Mouse (Mus musculus) left cerebral cortex, postnatal 25 days (tissue): ENCODE data around the gene Zbtb1. TPM values are rescaled to one million over a fixed set of nuclear protein-coding genes. Genes with fewer than 3 reads are reported as not detected.

ENCODE experiments used
- DNase-seq, 2 experiments: peaks; one replicate each; pipeline ENCODE4 v3.0.0; 2022; ENCODE audit warnings: low spot score in 2 of 2, mixed read lengths in 1 of 2
- intact Hi-C: fragments of 180-260 bp; cut with DNase I; formaldehyde crosslinking; loops from one replicate; pipeline ENCODE4 v1.15.1; 2025
- total RNA-seq, 2 experiments: library from RNA; stranded (reverse); gene quantifications; 2 replicates each; pipeline ENCODE4 v1.2.3; 2021

Gene Zbtb1
- total RNA-seq = 1 to 10 TPM; 5.3 to 5.4 TPM

DNA sequence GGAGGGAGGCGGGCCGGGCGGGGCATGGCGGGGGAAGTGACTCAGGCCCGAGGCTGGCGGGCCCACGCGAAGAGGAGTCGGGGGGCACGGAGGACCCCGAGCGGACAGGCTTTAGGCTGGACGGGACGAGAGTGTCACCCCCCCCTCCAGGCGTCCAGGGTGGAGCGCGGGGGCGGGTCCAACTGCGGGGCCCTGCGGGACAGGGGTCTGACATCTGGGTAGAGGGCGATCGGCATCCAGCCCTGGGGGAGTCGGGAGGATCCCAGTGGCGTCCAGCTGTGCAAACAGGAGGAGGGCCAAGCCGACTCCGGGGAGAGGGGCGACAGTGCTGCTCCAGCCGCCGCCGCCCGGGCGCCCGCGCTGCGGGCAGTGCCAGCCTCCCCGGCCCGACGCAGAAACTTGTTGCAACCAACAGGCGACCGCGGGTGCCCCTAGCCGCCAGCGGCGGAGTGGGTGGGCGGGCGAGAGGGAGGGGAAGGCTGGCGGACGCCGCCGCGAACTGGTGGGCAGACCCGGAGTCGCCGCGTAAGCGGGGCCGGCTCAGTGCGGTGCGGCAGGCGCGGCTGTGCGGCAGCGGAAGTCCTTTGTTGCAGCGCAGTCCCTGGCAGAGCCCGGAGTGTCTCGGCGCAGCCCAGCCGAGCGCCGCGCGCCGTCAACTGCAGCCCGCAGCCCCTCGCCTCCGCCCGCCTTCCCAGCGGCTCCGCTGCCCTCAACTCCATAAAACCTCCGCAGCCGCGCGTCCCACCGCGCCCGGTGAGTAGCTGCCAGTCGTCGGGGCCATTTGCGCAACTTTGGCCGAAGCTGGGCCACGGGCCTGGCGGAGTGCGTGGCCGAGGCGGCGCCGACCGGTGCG is at the start of gene Zbtb1:
Zbtb1 (plus strand) TSS at position 289 of the 853 bp plus-strand sequence.
- intact Hi-C loops = loop anchor here (1.0 to 5.0 kb wide), 4 partner anchors 34 to 225 kb away; partner anchors contain the start of gene Hspa2
- DNase-seq = peak; percentile 84 to 85

DNA sequence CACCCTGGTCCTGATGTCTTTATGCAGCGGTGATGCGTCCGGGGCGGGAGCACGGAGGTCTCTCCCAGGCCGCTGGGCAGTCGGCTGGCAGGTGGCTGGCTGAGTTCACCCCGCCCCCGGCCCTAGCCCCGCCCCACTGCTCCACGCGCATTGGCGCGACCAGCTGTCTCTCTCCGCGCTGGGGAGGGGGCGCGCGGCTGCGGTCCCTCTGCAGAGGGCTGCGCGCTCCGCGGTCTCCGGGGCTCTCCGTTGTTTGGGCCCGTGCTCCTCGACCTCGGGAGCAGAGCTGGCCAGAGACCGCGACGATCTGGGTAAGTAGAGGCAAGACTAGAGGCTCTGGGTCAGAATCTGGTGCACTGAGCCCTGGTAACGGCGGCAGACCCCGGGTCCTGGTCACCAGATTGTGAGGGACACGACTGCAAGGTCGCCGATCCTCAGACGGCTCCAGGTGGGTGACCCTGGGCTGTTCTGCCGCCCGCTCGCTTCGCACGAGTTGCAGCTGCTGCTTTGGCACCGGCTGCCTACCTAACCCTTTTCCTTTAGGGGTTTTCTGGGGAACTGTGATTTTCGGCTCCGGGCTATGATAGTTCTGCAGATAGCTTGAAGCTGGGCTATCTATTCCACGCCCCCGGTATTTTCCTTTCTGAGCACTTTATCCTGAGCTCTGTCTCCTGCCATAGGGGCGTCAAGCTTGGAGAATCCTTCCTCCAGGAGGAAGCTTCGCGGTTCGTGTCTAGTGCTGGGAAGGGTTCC is 45.2 kb upstream of the Zbtb1 start, which contains the start of gene Akap5:
Akap5 (plus strand) TSS at position 213 of the 753 bp plus-strand sequence.
- peak; percentile 67 to 77 for DNase-seq
- intact Hi-C loops = loop anchor here (2.0 to 5.0 kb wide), 2 partner anchors 16 to 43 kb away; no protein-coding TSS in a partner anchor

DNA sequence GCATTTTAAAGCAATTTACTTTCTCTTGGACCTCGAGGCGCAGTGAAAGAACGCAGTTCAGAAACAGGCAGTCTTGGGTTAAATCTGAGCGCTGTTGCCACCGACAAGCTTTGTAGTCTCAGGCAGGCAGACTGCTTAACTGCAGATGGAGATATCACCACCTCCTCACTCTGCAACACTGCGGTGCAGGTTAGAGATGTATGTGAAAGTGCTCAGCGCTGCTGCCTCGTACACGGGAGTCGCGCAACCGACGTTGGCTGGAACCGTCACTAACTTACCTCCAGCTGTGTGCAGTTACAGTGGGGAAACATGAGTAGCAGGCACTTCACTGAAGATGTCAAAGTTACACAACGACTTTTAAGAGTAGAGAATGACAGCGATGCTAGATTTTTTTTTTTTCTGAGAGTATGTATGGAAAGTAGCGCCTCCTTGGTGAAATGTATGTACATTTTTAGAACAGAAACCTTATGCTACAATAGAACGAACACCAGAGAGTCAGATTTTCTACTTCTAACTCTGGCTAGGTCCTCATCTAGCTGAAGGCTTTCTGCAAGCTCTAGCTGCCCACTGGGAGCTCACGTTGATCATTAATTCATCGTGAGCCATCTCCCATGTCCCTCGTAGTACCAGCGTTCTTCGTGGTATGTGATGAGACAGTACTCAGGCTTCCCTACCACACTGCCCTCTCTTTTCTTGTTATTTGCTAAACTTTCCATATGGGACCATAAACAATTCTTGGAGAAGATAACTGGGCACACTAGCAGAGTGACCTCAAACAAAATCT is 43.4 kb upstream of the Zbtb1 start:
- intact Hi-C loops = loop anchor here (5.0 kb wide), 1 partner anchor 44 kb away; no protein-coding TSS in a partner anchor
- peak; percentile 67 to 87 for DNase-seq

DNA sequence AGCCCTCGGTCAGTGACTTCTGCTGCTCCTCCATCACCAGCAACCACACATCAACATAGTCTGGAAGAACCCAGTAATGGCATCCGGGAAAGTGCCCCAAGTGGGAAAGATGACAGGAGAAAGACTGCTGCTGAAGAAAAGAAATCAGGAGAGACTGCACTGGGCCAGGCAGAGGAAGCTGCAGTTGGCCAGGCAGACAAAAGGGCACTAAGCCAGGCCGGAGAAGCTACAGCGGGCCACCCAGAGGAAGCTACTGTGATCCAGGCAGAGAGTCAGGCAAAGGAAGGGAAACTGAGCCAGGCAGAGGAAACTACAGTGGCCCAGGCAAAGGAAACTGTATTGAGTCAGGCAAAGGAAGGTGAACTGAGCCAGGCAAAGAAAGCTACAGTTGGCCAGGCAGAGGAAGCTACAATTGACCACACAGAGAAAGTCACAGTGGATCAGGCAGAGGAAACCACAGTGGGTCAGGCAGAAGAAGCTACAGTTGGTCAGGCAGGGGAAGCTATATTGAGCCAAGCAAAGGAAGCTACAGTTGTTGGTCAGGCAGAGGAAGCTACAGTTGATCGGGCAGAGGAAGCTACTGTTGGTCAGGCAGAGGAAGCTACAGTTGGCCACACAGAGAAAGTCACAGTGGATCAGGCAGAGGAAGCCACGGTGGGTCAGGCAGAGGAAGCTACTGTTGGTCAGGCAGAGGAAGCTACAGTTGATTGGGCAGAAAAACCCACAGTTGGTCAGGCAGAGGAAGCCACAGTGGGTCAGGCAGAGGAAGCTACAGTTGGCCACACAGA is 41.3 kb upstream of the Zbtb1 start:
- intact Hi-C loops = loop anchor here (5.0 kb wide), 1 partner anchor 46 kb away; no protein-coding TSS in a partner anchor
- DNase-seq = no peak

DNA sequence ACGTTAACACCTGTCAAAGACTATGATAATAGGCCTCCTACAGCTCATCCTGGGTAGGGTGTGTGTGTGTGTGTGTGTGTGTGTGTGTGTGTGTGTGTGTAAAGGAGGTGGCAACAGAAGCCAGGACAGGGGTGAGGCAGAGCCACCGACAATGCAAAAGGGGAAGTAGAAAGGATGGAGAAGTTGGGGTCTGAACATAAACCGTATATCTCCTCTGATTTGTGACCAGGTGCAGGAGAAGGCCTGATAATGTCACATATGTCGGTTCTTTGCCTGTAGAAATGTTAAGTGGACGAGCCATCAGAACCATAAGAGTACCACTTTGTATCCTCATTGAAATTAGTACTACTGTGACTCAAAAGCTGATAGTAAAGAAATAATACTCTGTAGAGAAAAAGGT is 36.4 kb upstream of the Zbtb1 start:
- DNase-seq = no peak
- intact Hi-C loops = no loop called here

DNA sequence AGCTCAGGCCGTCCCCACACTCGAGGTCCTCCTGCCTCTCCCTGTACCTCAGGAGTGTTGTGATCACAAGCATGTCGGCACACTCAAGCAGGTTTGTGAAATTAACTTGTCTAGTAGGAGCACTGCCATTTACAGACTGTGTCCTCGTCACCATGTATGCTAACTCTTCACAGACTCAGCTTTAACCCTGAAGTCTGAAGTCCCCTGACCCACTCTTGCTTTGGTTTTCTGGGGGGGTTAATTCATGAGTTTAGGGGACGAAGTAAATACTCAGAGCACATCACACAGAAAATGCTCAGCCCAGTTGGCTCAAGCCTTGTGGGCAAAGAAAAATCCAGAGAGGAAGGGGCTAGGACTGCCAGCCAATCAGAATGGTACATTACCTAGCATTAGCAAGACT is 34.4 kb upstream of the Zbtb1 start:
- intact Hi-C loops = no loop called here
- no peak for DNase-seq

DNA sequence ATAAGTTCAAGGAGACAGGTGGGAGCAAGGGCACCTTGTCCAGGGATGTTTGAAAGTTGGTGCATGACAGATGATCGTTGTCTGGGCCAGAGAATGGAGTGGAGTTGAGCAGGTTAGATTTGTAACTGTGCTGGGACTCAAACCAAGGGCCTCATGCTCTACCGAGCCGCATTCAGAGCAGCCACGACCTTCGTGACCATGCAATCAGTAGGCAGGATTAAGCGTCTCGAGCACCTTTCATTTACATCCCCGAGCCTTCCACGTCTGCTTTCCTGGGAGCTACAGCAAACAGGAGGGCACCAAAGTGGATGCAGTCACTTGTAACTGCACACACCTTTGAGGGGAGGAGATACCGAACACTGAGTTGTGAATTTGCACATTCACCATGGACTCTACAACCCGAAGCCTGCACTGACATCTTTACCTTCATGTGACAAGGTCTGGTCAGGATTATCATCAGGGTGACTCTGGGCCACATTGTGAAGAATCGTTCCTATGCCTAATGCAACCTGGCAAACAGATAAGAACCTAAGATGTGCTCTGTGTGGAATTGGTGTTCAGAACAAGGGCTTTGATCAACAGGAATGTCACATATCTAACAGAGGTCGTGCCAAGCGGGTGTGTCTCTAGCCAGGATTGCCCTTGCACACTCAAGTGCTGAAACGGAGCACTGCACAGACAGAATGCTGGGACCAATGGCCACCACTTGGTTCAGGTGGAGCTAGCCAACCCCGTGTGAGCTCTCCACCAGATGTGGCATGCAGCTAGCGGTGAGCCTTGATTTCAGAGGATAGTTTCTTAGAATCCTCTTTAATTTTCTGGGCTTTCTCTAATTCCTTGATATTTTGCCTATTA is 33.7 kb upstream of the Zbtb1 start:
- intact Hi-C loops = no loop called here

DNA sequence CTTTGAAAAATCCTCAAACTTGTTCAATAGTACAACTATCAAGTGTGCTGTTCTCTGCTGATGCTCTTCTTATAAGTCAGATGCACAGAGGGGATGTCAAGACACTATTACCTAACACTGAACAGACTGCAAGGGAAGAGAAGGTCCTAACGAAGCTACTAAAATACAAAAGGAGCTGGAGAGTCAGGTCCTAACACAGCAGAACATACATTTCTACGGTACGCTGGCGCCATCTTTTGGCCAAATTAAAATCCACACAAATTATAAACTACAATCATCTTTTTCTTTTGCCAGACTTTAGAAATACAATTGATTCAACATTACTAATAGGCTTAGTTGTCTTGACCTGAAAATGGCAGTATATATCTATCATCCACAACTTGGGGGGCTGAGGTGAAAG is 29.0 kb upstream of the Zbtb1 start:
- intact Hi-C loops = loop anchor here (2.0 to 5.0 kb wide), 5 partner anchors 48 to 554 kb away; no protein-coding TSS in a partner anchor
- peak; percentile 75 to 82 for DNase-seq

More for the DNA sequence above, 33.7 kb upstream of the Zbtb1 start:
- no peak for DNase-seq

DNA sequence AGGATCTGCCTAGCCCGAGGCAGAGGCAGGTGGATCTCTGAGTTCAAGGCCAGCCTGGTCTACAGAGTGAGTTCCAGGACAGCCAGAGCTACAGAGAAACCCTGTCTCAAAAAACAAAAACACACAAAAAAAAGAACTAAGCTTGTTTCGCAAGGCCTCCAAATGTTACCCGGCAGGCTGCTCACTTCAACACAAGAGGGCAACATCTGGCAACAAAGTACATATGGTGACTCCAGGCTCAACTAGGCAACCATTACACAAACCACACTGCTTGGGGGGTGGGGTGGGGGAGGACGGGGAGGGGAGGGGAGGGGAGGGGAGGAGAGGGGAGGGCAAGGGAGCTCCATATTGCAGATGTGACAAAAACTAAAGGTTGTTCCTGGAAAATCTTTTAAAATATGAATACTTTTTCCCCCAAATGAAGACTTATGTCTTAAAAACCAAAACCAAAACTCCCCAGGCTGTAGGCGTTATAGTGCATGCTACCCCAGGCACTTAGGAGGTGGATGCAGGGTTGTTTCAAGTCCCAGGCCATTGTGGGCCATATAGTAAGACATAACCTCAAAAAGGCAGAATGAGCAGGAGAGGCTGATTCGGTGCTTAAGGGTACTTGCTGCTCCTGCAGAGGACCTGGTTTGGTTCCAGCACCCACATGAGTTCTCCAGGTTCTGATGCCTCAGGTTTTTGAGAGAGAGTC is 24.2 kb upstream of the Zbtb1 start:
- no peak for DNase-seq
- intact Hi-C loops = no loop called here

DNA sequence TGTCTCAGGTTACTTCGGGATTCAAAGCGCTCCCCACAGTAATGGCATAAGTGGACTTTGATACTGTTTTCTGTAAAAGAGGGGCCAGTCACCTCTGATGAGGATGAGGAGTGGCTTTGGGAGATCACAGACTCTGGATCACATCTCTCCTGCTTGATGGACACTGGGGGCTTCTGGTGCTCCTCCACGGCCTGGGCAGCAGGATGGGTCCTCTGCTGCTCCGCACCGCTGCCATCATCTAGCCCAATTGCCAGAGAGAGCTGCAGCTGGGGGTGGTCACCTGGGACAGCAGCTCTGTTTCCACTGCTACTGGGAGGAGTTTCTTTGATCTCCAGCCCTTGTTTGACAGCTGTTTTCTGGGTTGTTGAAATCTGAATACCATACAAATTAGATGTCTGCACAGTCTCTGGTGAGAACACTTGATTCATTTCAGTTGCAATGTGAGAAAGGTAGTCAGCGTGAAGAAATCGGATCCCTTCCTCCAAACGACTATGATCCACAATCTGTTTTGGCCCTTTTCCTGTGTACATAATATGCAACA is 20.3 kb upstream of the Zbtb1 start:
- DNase-seq = no peak
- intact Hi-C loops = no loop called here

DNA sequence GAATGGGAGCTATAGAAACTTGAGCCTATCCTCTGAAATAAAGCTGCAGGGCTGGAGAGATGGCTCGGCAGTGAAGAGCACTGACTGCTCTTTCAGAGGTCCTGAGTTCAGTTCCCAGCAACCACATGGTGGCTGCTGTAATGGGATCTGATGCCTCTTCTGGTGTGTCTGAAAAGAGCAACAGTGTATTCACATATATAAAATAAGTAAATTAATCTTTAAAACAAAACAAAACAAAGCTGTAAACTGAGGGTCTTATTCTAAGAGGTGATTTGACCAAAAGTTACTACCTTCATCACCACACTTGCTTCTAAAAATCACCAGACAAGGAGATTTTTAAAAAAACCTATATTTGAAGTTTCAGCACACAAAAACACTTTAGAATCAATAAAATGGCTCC is 9.2 kb upstream of the Zbtb1 start:
- intact Hi-C loops = no loop called here
- DNase-seq = no peak

DNA sequence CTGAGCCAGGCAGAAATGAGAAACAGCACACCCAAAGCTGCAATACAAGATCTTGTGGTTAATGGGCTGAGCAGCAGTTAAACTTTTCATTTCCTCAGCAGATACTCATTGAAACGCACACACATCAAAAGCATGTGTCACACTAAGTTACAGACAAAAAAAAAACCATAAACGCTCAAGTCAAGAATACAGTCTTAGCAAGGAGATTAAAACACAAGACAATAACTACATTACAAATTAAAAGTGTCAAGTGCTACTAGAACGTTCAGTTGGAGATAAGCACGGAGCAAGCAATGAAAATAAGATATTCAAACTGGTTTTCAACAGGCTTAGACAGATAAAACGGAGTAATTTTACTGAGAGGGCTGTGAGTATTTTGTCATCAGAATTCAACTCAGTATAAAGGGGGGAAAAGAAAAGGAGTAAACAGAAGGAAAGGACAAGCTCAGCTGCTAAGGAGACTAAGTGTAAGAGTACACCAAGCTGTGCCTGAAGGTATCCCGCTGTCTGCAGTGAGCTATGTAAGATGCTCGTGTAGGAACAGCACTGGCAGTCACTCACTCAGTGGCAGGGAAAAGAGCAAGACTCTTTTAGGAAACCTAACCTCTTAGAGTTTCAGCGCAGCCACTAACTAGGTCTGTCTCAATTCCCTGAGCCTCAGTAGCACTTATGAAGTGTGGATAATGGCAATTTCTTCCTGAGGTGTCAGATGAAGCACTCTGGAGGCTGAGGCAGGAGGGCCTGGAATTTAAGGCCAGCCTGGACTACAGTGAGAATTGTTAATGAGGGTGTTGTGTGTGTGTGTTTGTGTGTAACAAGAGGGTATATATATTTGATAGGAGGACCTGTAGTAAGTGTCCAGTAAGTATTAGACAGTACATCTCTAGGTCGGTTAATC is 8.4 kb upstream of the Zbtb1 start:
- no peak for DNase-seq
- intact Hi-C loops = no loop called here

DNA sequence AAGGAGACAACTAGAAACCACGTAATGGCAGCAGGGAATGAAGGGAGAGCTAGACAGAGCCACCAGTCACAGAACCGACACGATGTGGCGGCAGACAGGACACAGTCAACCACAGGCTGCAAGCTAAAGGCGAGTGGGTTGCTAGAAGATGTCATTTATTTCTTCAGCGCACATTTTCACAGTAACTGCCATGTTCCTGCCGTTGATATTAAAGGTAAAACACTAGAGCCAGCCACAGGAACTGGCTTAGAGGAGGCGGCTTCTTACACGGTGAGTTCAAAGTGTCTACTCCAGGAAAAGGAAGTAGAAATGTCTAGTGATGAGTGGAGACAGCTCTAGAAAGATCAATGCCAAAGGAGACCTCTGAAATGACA is 7.8 kb upstream of the Zbtb1 start:
- no peak for DNase-seq
- intact Hi-C loops = no loop called here

DNA sequence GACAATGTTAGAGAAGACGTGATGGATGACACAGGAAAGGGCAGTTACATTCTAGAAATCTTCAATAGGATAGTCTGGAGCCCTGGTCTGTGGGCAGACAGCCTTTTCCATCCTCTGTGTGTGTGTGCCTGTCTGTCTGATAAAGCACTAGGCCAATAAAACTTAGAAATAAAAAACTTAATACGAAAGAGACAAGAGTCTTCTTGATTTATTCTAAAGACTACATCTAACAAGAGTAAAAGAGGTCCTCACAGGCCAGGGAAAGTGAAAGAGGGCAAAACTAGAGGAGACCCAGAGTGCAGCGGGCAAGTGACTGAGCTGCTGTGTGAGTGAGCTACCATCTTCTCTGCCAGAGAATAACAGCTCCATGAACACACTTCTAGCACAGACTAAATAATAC is 3.8 kb upstream of the Zbtb1 start:
- intact Hi-C loops = loop anchor here (5.0 kb wide), 1 partner anchor 181 kb away; no protein-coding TSS in a partner anchor
- no peak for DNase-seq

DNA sequence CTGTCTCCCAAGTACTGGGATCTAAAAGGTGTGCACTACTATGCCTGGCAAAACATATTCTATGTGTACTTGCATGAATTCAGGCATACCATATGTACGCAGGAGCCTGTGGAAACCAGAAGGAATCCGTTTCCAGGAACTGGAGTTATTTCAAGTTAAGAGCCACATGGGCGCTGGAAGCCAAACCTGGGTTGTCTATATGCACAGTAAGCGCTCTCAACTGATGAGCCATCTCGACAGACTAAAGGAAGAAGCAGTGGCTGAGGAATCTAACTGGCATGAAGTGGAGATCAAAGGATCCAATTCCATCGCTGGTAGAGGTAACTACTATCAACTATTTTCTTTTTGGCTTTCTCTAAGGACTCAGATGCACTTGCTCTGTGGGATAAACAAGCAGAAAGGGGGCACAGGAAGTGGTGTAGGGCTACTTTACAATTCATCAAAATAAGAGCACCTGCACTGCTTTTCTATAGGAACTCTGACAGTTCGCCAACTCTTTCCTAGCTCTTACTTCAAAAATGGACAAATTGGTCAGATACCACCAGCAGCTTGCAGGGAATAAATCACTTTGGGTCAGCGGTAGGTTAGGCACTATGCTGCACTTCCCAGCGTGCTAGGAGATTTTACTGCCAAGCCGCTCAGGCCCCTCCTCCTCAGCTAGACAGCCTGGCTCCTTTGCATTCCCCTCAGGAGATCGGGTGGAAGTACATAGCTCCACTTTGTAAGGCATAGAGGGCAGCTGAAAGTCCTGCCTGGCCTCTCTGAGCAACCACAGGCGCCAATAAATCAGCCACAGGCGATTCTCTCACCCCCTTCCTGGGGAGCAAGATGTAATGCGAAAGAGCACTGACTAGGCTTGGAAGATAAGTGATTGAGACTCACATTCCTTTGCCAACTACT is 2.7 kb upstream of the Zbtb1 start:
- DNase-seq = peak in 1 of 2 experiments; percentile 16

More for the DNA sequence above, 2.7 kb upstream of the Zbtb1 start:
- intact Hi-C loops = loop anchor here (5.0 kb wide), 1 partner anchor 180 kb away; no protein-coding TSS in a partner anchor
